Mouse (Mus musculus): ENCODE data around the gene Fank1. TPM values are rescaled to one million over a fixed set of nuclear protein-coding genes. Genes with fewer than 3 reads are reported as not detected.

The Fank1 gene
- total and polyA plus RNA-seq, 3 experiments = 0.16 to 0.17 TPM; not detected in 1

- H3K9ac ChIP-seq (ENCODE audit: insufficient read depth, low read depth) = no peak overlapping the region
- in situ Hi-C loops (cut with MboI; ENCODE audit: low pct_ligation_motif_present, low pct_unique_long_range_greater_than_20kb, low sequenced_read_pairs) = no loop called here
- no peak overlapping the region for H3K27ac ChIP-seq (ENCODE audit: insufficient read depth, low read depth)
- H3K4me1 ChIP-seq (ENCODE audit: control insufficient read depth in 1 of 2, insufficient read depth in 2 of 2) = no peaks in the 10 kb centered on the region
- TF ChIP-seq CHD2 (IDR thresholded peaks at IDR 0.05; ENCODE audit: low read length) (no peak), POLR2A (IDR thresholded peaks at IDR 0.05; ENCODE audit: low read depth, low read length) (no peak), ZKSCAN1 (IDR thresholded peaks at IDR 0.05; ENCODE audit: borderline replicate concordance, low read depth, low read length) (no peak), MYC (IDR thresholded peaks at IDR 0.05; ENCODE audit: low read depth, low read length) (no peak), JUND (conservative IDR thresholded peaks at IDR 0.05; ENCODE audit: low read depth, low read length) (no peak), HCFC1 (IDR thresholded peaks at IDR 0.05; ENCODE audit: low read depth, low read length) (no peak)
- no peak for DNase-seq (ENCODE audit: extremely low read depth)
- no peak overlapping the region for H3K4me2 ChIP-seq (ENCODE audit: insufficient read depth, low read depth, poor library complexity, severe bottlenecking)
- dilution Hi-C loops (cut with MboI; ENCODE audit: extremely low pct_ligation_motif_present, extremely low pct_unique_long_range_greater_than_20kb, low sequenced_read_pairs) = no loop called here
- H3K36me3 ChIP-seq (replicated peaks in 1 of 2; ENCODE audit: control insufficient read depth in 1 of 2, insufficient read depth in 1 of 2, low read length in 1 of 2) = peaks cover 0 to 27% of the 10 kb centered on the region in 2 experiments
- H3K27me3 ChIP-seq (replicated peaks) = no peaks in the 10 kb centered on the region
- H3K9me3 ChIP-seq (replicated peaks; ENCODE audit: low read length) = no peaks in the 10 kb centered on the region
- no peaks in the 10 kb centered on the region for H3K79me2 ChIP-seq (replicated peaks; ENCODE audit: control insufficient read depth, extremely low read depth, insufficient read depth, poor library complexity, severe bottlenecking)
- no peak overlapping the region for H3K4me3 ChIP-seq (replicated peaks in 1 of 3; ENCODE audit: low read depth in 2 of 3, low read length in 2 of 3, poor library complexity in 1 of 3)
Measured at GRCm38 (mm10) chr7:133762696-133763095, 14.0 kb upstream of the Fank1 start.

- TF ChIP-seq ZMIZ1 (IDR thresholded peaks at IDR 0.05; ENCODE audit: low read depth, low read length) (no peak), RCOR1 (conservative IDR thresholded peaks at IDR 0.05; ENCODE audit: low read depth, low read length) (no peak), ZNF384 (IDR thresholded peaks at IDR 0.05; ENCODE audit: low read depth, low read length) (no peak), ELF1 (IDR thresholded peaks at IDR 0.05; ENCODE audit: low read depth, low read length) (no peak), SMC3 (IDR thresholded peaks at IDR 0.05; ENCODE audit: low read depth, low read length) (no peak)
- Histone ChIP-seq H3K9ac (ENCODE audit: insufficient read depth, low read depth) (no peak overlapping the region), H3K27me3 (replicated peaks) (no peaks in the 10 kb centered on the region), H3K4me2 (ENCODE audit: insufficient read depth, low read depth, poor library complexity, severe bottlenecking) (no peak overlapping the region), H3K36me3 (replicated peaks in 1 of 2; ENCODE audit: control insufficient read depth in 1 of 2, insufficient read depth in 1 of 2, low read length in 1 of 2) (peaks cover 0 to 17% of the 10 kb centered on the region in 2 experiments), H3K9me3 (replicated peaks; ENCODE audit: low read length) (no peaks in the 10 kb centered on the region), H3K4me3 (replicated peaks in 1 of 3; ENCODE audit: low read depth in 2 of 3, low read length in 2 of 3, poor library complexity in 1 of 3) (no peak overlapping the region), H3K4me1 (ENCODE audit: control insufficient read depth in 1 of 2, insufficient read depth in 2 of 2) (no peaks in the 10 kb centered on the region), H3K27ac (ENCODE audit: insufficient read depth, low read depth) (no peak overlapping the region), H3K79me2 (replicated peaks; ENCODE audit: control insufficient read depth, extremely low read depth, insufficient read depth, poor library complexity, severe bottlenecking) (no peaks in the 10 kb centered on the region)
- dilution Hi-C loops (cut with MboI; ENCODE audit: extremely low pct_ligation_motif_present, extremely low pct_unique_long_range_greater_than_20kb, low sequenced_read_pairs) (no loop called here), in situ Hi-C loops (cut with MboI; ENCODE audit: low pct_ligation_motif_present, low pct_unique_long_range_greater_than_20kb, low sequenced_read_pairs) (no loop called here)
- DNase-seq (ENCODE audit: extremely low read depth) = no peak
Measured at GRCm38 (mm10) chr7:133764425-133764824, 12.2 kb upstream of the Fank1 start.

GRCm38 (mm10) chr7:133765240-133765848 is 11.3 kb upstream of the Fank1 start:
- no peak for TF ChIP-seq HCFC1 (IDR thresholded peaks at IDR 0.05; ENCODE audit: low read depth, low read length)
- TF ChIP-seq ZC3H11A (IDR thresholded peaks at IDR 0.05; ENCODE audit: low read depth, low read length) = no peak
- no peak for TF ChIP-seq SIN3A (IDR thresholded peaks at IDR 0.05; ENCODE audit: low read length)
- TF ChIP-seq IRF4 (IDR thresholded peaks at IDR 0.05; ENCODE audit: low read depth, low read length) = no peak
- no peak for TF ChIP-seq TBP (conservative IDR thresholded peaks at IDR 0.05; ENCODE audit: low read depth, low read length)
- TF ChIP-seq E2F4 (IDR thresholded peaks at IDR 0.05; ENCODE audit: insufficient replicate concordance, low read depth, low read length) = no peak
- TF ChIP-seq POLR2AphosphoS2 (IDR thresholded peaks at IDR 0.05; ENCODE audit: low read depth, low read length) = no peak
- TF ChIP-seq ETS1 (conservative IDR thresholded peaks at IDR 0.05; ENCODE audit: low read depth, low read length) = no peak
- no peak for TF ChIP-seq MEF2A (IDR thresholded peaks at IDR 0.05; ENCODE audit: borderline replicate concordance, low read depth, low read length)
- no peak for TF ChIP-seq NELFE (IDR thresholded peaks at IDR 0.05; ENCODE audit: low read depth, low read length)
- no peak for TF ChIP-seq MAFK (IDR thresholded peaks at IDR 0.05; ENCODE audit: insufficient replicate concordance, low read length)
- no peak for TF ChIP-seq JUND (conservative IDR thresholded peaks at IDR 0.05; ENCODE audit: low read depth, low read length)
- H3K4me3 ChIP-seq (replicated peaks in 1 of 3; ENCODE audit: low read depth in 2 of 3, low read length in 2 of 3, poor library complexity in 1 of 3) = no peak overlapping the region
- no peaks in the 10 kb centered on the region for H3K79me2 ChIP-seq (replicated peaks; ENCODE audit: control insufficient read depth, extremely low read depth, insufficient read depth, poor library complexity, severe bottlenecking)
- H3K27ac ChIP-seq (ENCODE audit: insufficient read depth, low read depth) = no peak overlapping the region
- in situ Hi-C loops (cut with MboI; ENCODE audit: low pct_ligation_motif_present, low pct_unique_long_range_greater_than_20kb, low sequenced_read_pairs) (no loop called here), dilution Hi-C loops (cut with MboI; ENCODE audit: extremely low pct_ligation_motif_present, extremely low pct_unique_long_range_greater_than_20kb, low sequenced_read_pairs) (no loop called here)
- DNase-seq (ENCODE audit: extremely low read depth) = no peak
- no peaks in the 10 kb centered on the region for H3K27me3 ChIP-seq (replicated peaks)
- peaks cover 0 to 14% of the 10 kb centered on the region in 2 experiments for H3K36me3 ChIP-seq (replicated peaks in 1 of 2; ENCODE audit: control insufficient read depth in 1 of 2, insufficient read depth in 1 of 2, low read length in 1 of 2)
- no peak overlapping the region for H3K4me2 ChIP-seq (ENCODE audit: insufficient read depth, low read depth, poor library complexity, severe bottlenecking)
- H3K4me1 ChIP-seq (ENCODE audit: control insufficient read depth in 1 of 2, insufficient read depth in 2 of 2) = no peaks in the 10 kb centered on the region
- H3K9ac ChIP-seq (ENCODE audit: insufficient read depth, low read depth) = no peak overlapping the region
- no peaks in the 10 kb centered on the region for H3K9me3 ChIP-seq (replicated peaks; ENCODE audit: low read length)

All from CH12.LX (cell line).